Mouse (Mus musculus) lung, embryonic 15.5 days (tissue): ENCODE measurements around the gene Serpinf2. TPM values are rescaled to one million over a fixed set of nuclear protein-coding genes. Genes with fewer than 3 reads are reported as not detected.

ENCODE experiments used
- ATAC-seq: fragments of 200-750 bp; cut with Nextera tagmentation; 2 replicates; pipeline ENCODE4 v1.8.0; 2017; ENCODE audit warnings: moderate number of reproducible peaks, borderline replicate concordance; ENCODE audit not compliant: low FRiP score, low TSS enrichment; ENCODE audit errors: extremely low read depth
- H3K27ac ChIP-seq: fragments of 300-500 bp; sonication (generic); 2 replicates; pipeline ENCODE4 v1.5.1; 2015; ENCODE audit warnings: moderate library complexity, mild to moderate bottlenecking, inconsistent platforms
- H3K27me3 ChIP-seq: fragments of 300-500 bp; sonication (generic); 2 replicates; pipeline ENCODE4 v1.6.1; 2015; ENCODE audit warnings: inconsistent platforms
- H3K36me3 ChIP-seq: fragments of 300-500 bp; sonication (generic); 2 replicates; pipeline ENCODE4 v1.6.1; 2015; ENCODE audit warnings: inconsistent platforms
- H3K4me1 ChIP-seq: fragments of 300-500 bp; sonication (generic); 2 replicates; pipeline ENCODE4 v1.6.1; 2015; ENCODE audit warnings: inconsistent platforms
- H3K4me2 ChIP-seq: fragments of 300-500 bp; sonication (generic); 2 replicates; pipeline ENCODE4 v1.6.1; 2015; ENCODE audit warnings: inconsistent platforms, mild to moderate bottlenecking, moderate library complexity
- H3K4me3 ChIP-seq: fragments of 300-500 bp; sonication (generic); 2 replicates; pipeline ENCODE4 v1.5.1; 2015; ENCODE audit warnings: mild to moderate bottlenecking, inconsistent platforms
- H3K9ac ChIP-seq: fragments of 300-500 bp; sonication (generic); 2 replicates; pipeline ENCODE4 v1.6.1; 2015; ENCODE audit warnings: inconsistent platforms
- H3K9me3 ChIP-seq: fragments of 300-500 bp; sonication (generic); 2 replicates; pipeline ENCODE4 v1.6.1; 2016; ENCODE audit warnings: inconsistent platforms
- WGBS: fragments of 180-500 bp; shearing (Covaris S2); methylation state at CpG from one replicate; pipeline ENCODE4 v1.1.7; 2015; 5-methylcytosine and 5-hydroxymethylcytosine counted together
- polyA plus RNA-seq: library from polyadenylated mRNA; unstranded; fragments of >200 nt; fragmentation: Nextera tagmentation; extraction: Ambion mirVana; gene quantifications from 2 replicates; pipeline ENCODE4 v1.2.1, GENCODE M21; 2015

The Serpinf2 gene
- polyA plus RNA-seq = 0.89 and 4.3 TPM in 2 replicates

GRCm38 (mm10) chr11:75439363-75439762 lies at the start of gene Serpinf2:
Gene Serpinf2 (minus strand): TSS chr11:75439591.
- Histone ChIP-seq H3K9me3 (no peaks in the 10 kb centered on the region), H3K27me3 (no peaks in the 10 kb centered on the region), H3K36me3 (no peaks in the 10 kb centered on the region), H3K4me1 (no peaks in the 10 kb centered on the region), H3K4me3 (no peak within 1 kb of the TSS), H3K4me2 (no peak within 1 kb of the TSS), H3K27ac (no peak within 1 kb of the TSS), H3K9ac (no peak within 1 kb of the TSS)
- WGBS = 60% methylated on average over 6 of the region's 6 CpGs
- ATAC-seq = no peak

GRCm38 (mm10) chr11:75487496-75487895 lies 48.1 kb upstream of the Serpinf2 start:
- WGBS = 32% methylated on average over 6 of the region's 6 CpGs

DNA sequence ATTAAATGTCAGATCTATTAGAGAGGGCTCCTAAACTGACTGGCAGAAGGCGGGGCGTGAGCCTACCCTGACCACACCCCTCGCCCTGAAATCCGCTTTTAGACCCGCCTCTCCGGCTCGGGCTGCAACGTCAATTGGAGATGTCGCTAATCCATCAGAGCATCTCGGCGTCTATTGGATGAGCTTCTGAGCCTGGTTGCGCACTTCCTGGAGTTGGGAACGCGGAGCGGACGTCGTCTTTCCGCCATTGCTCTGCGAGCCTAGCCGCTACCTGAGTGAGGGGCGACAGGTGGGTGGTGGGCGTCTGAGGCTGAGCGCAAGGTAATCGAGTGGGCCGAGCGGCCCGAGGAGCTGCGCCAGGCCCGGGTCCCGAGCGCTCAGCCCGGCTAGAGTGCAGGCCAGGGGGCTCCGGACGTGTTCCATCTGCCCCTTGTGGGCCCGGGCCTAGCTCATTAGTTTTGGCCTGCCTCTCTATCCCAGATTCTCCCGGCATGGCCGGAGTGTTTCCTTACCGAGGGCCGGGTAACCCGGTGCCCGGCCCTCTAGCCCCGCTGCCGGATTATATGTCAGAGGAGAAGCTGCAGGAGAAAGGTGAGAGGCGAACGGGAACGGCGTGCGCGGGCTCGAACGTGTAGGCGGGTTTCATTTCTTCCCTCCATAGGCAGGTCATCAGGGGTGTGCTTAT lies 47.4 kb upstream of the Serpinf2 start, which contains the start of gene Prpf8:
TSS of gene Prpf8 (plus strand) at position 216 of the 685 bp plus-strand sequence.
- Histone ChIP-seq H3K4me1 (peaks cover 13% of the 10 kb centered on the region), H3K9me3 (no peaks in the 10 kb centered on the region), H3K9ac (peak within 1 kb of the TSS; percentile 91), H3K27me3 (no peaks in the 10 kb centered on the region), H3K27ac (peak within 1 kb of the TSS; percentile 26; the same call in 1 of the 2 replicates), H3K36me3 (peaks cover 25% of the 10 kb centered on the region), H3K4me2 (peak within 1 kb of the TSS; percentile 81), H3K4me3 (peak within 1 kb of the TSS; percentile 83)
- WGBS = under 1% methylated on average over 52 of the region's 52 CpGs
- peak; percentile 100 for ATAC-seq

More at GRCm38 (mm10) chr11:75487496-75487895, 48.1 kb upstream of the Serpinf2 start:
- Histone ChIP-seq H3K27me3 (no peaks in the 10 kb centered on the region), H3K27ac (no peak overlapping the region), H3K9me3 (no peaks in the 10 kb centered on the region), H3K4me2 (peak overlapping the region; percentile 81), H3K9ac (peak overlapping the region; percentile 91), H3K4me3 (peak overlapping the region; percentile 83), H3K4me1 (peaks cover 13% of the 10 kb centered on the region), H3K36me3 (peaks cover 32% of the 10 kb centered on the region)
- ATAC-seq = no peak

DNA sequence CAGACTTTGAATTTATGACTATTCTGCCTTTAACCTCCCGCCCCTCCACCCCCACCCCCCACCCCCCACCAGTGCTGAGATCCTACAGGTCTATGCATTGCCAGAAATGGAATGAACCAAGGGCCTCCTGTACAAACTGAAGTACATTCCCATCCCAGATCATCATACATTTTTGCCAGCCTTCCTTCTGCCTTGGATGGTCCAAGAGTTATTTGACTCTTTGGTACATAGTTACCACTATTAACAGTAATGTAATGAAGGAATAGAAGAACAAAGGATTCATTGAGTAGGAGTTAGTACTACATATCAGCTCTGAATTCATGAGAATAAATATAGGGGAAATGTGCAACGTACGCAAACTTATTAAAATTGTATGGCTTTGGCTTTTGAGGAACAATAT lies 46.8 kb upstream of the Serpinf2 start:
- ATAC-seq = peak; percentile 47; the same call in 1 of the 2 replicates
- WGBS = 20% methylated on average over 3 of the region's 3 CpGs
- no peak overlapping the region for H3K27ac ChIP-seq
- peak overlapping the region; percentile 83 for H3K4me3 ChIP-seq
- peak overlapping the region; percentile 81; the same call in 1 of the 2 replicates for H3K4me2 ChIP-seq
- no peaks in the 10 kb centered on the region for H3K9me3 ChIP-seq
- peaks cover 13% of the 10 kb centered on the region for H3K4me1 ChIP-seq
- peaks cover 19% of the 10 kb centered on the region for H3K36me3 ChIP-seq
- H3K9ac ChIP-seq = no peak overlapping the region
- no peaks in the 10 kb centered on the region for H3K27me3 ChIP-seq

DNA sequence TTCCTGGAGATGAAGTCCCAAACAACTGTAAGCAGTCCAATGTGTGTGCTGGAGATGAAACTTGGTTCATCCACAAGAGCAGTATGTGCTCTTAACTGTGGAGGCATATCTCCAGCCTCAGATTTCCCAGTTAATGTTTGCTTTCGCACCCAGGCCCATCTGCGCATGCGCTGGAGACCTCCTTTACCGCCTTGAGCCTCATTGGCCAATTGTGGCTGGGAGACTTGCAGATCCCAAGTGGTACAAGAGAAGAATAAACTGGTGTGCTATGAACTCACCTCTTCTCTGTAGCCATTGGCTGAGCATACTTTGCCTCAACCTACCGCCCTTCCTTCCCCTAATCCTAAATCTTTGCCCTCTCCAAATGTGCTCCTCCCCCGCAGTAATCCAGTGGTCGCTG lies 34.0 kb upstream of the Serpinf2 start:
- WGBS = 59% methylated on average over 7 of the region's 7 CpGs
- no peaks in the 10 kb centered on the region for H3K27me3 ChIP-seq
- H3K9ac ChIP-seq = no peak overlapping the region
- H3K4me1 ChIP-seq = peaks cover 2% of the 10 kb centered on the region; the same call in 1 of the 2 replicates
- H3K27ac ChIP-seq = no peak overlapping the region
- H3K9me3 ChIP-seq = no peaks in the 10 kb centered on the region
- H3K4me3 ChIP-seq = no peak overlapping the region
- H3K4me2 ChIP-seq = no peak overlapping the region
- ATAC-seq = no peak
- H3K36me3 ChIP-seq = no peaks in the 10 kb centered on the region

DNA sequence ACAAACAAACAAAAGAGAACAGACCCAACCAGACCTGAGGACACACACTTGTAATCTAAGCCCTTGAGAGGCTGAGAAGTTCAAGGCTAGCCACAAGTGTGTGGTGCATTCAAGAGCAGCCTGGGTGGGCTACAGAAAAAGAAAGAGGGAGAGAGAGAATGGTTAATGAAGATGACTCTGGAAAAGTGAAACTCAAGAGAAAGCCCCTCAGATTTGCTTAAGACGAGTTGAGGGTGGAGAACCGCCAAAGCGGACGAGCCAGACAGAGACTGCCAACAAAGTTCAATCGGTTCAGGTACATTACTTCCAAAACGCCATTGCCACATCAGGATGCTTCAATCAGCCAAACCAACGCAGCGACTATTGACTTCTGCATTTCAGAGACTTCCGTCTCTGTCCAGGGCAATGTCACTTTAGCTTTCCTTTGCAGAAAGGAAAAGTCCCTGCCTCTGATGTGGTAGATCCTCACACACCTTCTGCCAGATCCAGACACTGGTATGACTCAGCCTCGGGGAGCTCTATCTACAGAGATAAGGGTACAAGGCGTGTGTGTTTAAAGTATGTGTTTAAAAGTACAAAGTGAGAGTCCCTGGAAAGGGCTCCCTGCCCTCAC lies 33.2 kb upstream of the Serpinf2 start:
- no peak for ATAC-seq
- H3K9ac ChIP-seq = no peak overlapping the region
- H3K4me3 ChIP-seq = no peak overlapping the region
- H3K9me3 ChIP-seq = no peaks in the 10 kb centered on the region
- peaks cover 10% of the 10 kb centered on the region; the same call in 1 of the 2 replicates for H3K4me1 ChIP-seq
- H3K27me3 ChIP-seq = no peaks in the 10 kb centered on the region
- no peak overlapping the region for H3K4me2 ChIP-seq
- no peaks in the 10 kb centered on the region for H3K36me3 ChIP-seq
- no peak overlapping the region for H3K27ac ChIP-seq
- WGBS = 70% methylated on average over 11 of the region's 11 CpGs

- ATAC-seq = no peak
- Histone ChIP-seq H3K9ac (no peak overlapping the region), H3K4me2 (no peak overlapping the region), H3K4me1 (peaks cover 13% of the 10 kb centered on the region; the same call in 1 of the 2 replicates), H3K4me3 (no peak overlapping the region), H3K36me3 (peaks cover under 1% of the 10 kb centered on the region; the same call in 1 of the 2 replicates), H3K9me3 (no peaks in the 10 kb centered on the region), H3K27ac (no peak overlapping the region), H3K27me3 (no peaks in the 10 kb centered on the region)
- 74% methylated on average over 3 of the region's 3 CpGs for WGBS
Observed at GRCm38 (mm10) chr11:75470675-75471074, 31.3 kb upstream of the Serpinf2 start.

GRCm38 (mm10) chr11:75469261-75469660 lies 29.9 kb upstream of the Serpinf2 start:
- no peak overlapping the region for H3K4me3 ChIP-seq
- H3K27me3 ChIP-seq = no peaks in the 10 kb centered on the region
- H3K9ac ChIP-seq = no peak overlapping the region
- no peak overlapping the region for H3K4me2 ChIP-seq
- H3K36me3 ChIP-seq = peaks cover 8% of the 10 kb centered on the region
- ATAC-seq = no peak
- H3K4me1 ChIP-seq = peaks cover 13% of the 10 kb centered on the region; the same call in 1 of the 2 replicates
- no peaks in the 10 kb centered on the region for H3K9me3 ChIP-seq
- WGBS = 90% methylated on average over 4 of the region's 4 CpGs
- no peak overlapping the region for H3K27ac ChIP-seq

DNA sequence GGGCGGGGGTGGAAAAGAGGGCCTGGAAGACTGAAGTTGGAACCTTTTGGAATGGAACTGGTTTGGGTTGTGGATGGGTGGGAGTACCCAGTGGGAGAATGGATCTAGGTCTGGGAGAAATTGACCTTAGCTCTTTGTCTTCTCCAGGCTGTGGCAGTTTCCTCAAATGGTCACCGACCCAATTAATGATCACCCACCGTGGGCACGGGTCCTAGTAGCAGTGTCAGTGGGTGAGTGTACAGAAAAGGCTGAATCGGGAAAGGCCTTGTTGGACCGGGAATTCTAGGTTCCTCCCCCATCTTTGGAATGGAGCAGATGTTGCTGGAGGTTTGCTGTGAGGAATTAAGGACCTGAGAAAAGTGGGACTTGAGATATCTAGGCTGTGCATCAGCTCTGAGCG lies 29.0 kb upstream of the Serpinf2 start:
- ATAC-seq = no peak
- WGBS = 60% methylated on average over 7 of the region's 7 CpGs
- Histone ChIP-seq H3K27ac (0 out of 2 replicates have a peak overlapping the region, but pooled peaks have one; percentile 20), H3K9ac (peak overlapping the region; percentile 61), H3K4me3 (peak overlapping the region; percentile 56), H3K4me2 (peak overlapping the region; percentile 94), H3K36me3 (peaks cover 8% of the 10 kb centered on the region), H3K4me1 (peaks cover 18% of the 10 kb centered on the region), H3K27me3 (no peaks in the 10 kb centered on the region), H3K9me3 (no peaks in the 10 kb centered on the region)

- Histone ChIP-seq H3K4me2 (peak overlapping the region; percentile 94), H3K9me3 (no peaks in the 10 kb centered on the region), H3K36me3 (peaks cover 8% of the 10 kb centered on the region), H3K9ac (peak overlapping the region; percentile 61), H3K4me3 (peak overlapping the region; percentile 56), H3K4me1 (peaks cover 25% of the 10 kb centered on the region), H3K27ac (0 out of 2 replicates have a peak overlapping the region, but pooled peaks have one; percentile 20), H3K27me3 (no peaks in the 10 kb centered on the region)
- 15% methylated on average over 19 of the region's 19 CpGs for WGBS
- ATAC-seq = peak; percentile 81
Observed at GRCm38 (mm10) chr11:75467512-75468215, 28.3 kb upstream of the Serpinf2 start.

- H3K4me2 ChIP-seq = no peak overlapping the region; the same call in 1 of the 2 replicates
Observed at GRCm38 (mm10) chr11:75466731-75467505, 27.5 kb upstream of the Serpinf2 start.

More at GRCm38 (mm10) chr11:75466731-75467505, 27.5 kb upstream of the Serpinf2 start:
- H3K36me3 ChIP-seq = peaks cover 8% of the 10 kb centered on the region
- no peak overlapping the region for H3K27ac ChIP-seq
- peaks cover 33% of the 10 kb centered on the region for H3K4me1 ChIP-seq
- H3K9ac ChIP-seq = no peak overlapping the region
- 96% methylated on average over 4 of the region's 4 CpGs for WGBS
- H3K4me3 ChIP-seq = no peak overlapping the region
- no peaks in the 10 kb centered on the region for H3K9me3 ChIP-seq
- ATAC-seq = no peak
- H3K27me3 ChIP-seq = no peaks in the 10 kb centered on the region
